Mouse (Mus musculus): Measurements from ENCODE around the gene Tomm20l. TPM values are rescaled to one million over a fixed set of nuclear protein-coding genes. Genes with fewer than 3 reads are reported as not detected.

Tomm20l gene
- polyA plus RNA-seq, 1 experiment from 2014 or later = not detected

DNA sequence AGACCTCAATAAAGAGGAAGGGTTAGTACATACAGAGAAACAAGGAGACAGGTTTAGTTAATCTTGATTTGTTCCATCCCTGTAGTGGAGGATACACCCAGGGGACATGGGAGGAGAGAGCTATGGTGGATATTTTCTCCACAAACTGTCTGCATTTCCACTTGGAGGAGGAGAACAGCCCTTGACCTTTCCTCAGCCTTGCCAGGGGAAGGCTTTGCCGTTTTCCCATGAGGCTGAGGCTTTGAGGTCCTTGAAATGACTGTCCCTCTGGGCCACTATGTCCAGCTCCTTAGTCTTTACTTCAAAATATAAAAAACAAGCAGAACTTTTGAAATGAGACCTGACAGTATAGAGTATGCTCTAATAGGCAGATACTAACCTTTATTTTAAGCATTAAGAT is 58.7 kb downstream of the Tomm20l start:
- DNase-seq (ENCODE audit: low spot score) = no peak
- 87% methylated on average over 1 of the region's 1 CpGs for WGBS
- no peak overlapping the region for H3K4me2 ChIP-seq (ENCODE audit: low read depth, low read length, severe bottlenecking)
- no peak for ATAC-seq (replicated peaks; ENCODE audit: low FRiP score)
- H3K9me3 ChIP-seq (ENCODE audit: control insufficient read depth, low read length) = no peaks in the 10 kb centered on the region
- H3K4me1 ChIP-seq (replicated peaks; ENCODE audit: control insufficient read depth, insufficient read depth, low read length) = no peaks in the 10 kb centered on the region
- no peaks in the 10 kb centered on the region; the same call in 1 of the 2 replicates for H3K36me3 ChIP-seq (ENCODE audit: control insufficient read depth, insufficient read depth, low read length)
- H3K27me3 ChIP-seq (ENCODE audit: control insufficient read depth, insufficient read depth, low read length) = no peaks in the 10 kb centered on the region
- H3K4me3 ChIP-seq (ENCODE audit: low read depth, low read length) = no peak overlapping the region
- H3K9ac ChIP-seq (ENCODE audit: low read length) = no peak overlapping the region
- no peak overlapping the region for H3K27ac ChIP-seq (ENCODE audit: low read depth, low read length)

Other genes starting within 250 kb of the Tomm20l start
- gene Actr10, start 173.6 kb upstream of the Tomm20l start, polyA plus RNA-seq (2014; fragmentation: Nextera tagmentation; extraction: Ambion mirVana) = 251 and 261 TPM in 2 replicates
- gene Psma3, start 136.8 kb upstream of the Tomm20l start, polyA plus RNA-seq (2014; fragmentation: Nextera tagmentation; extraction: Ambion mirVana) = 502 and 601 TPM in 2 replicates
- 35.7 and 38.1 TPM in 2 replicates for gene Arid4a, start 95.4 kb upstream of the Tomm20l start, polyA plus RNA-seq (2014; fragmentation: Nextera tagmentation; extraction: Ambion mirVana)
- 73.9 and 77.0 TPM in 2 replicates for gene Timm9, start 25.3 kb downstream of the Tomm20l start, polyA plus RNA-seq (2014; fragmentation: Nextera tagmentation; extraction: Ambion mirVana)
- gene 2700049A03Rik, start 25.4 kb downstream of the Tomm20l start, polyA plus RNA-seq (2014; fragmentation: Nextera tagmentation; extraction: Ambion mirVana) = 19.0 and 21.3 TPM in 2 replicates
- 11.0 and 13.1 TPM in 2 replicates for gene Dact1, start 198.5 kb downstream of the Tomm20l start, polyA plus RNA-seq (2014; fragmentation: Nextera tagmentation; extraction: Ambion mirVana)